Mouse (Mus musculus) heart, adult 9 months (tissue): ENCODE measurements at regions not wholly inside any gene's neighbourhood (a gene's known extent, or its start where the extent isn't known, plus 50 kb on each side); places are given as distances from the start of the nearest gene placed in this dataset.

Experiments
- DNase-seq, 2 experiments: peaks; one replicate each; pipeline ENCODE4 v3.0.0; 2022; ENCODE audit warnings: low spot score in 2 of 2

DNA sequence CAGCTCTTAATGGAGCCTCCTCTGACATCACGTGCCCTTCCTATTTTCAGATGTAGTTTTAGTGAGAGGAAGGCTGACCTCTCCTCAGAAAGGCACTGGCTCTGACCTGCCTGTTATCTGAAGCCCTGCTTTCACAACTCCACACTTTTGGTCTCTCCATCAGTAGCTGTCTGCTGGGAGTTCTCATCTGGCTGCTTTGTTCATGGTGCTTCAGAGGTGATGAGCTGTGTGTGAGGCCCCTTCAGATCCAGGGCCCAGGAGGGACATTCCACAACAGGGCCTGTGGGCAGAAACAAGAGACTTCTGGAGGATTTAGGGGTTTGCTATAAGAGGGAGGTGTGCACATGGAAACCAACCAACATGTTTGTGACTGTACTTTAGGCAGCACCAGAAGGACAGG, 50.8 kb upstream of the Fhl2 start:
- peak; percentile 78 to 79 for DNase-seq

DNA sequence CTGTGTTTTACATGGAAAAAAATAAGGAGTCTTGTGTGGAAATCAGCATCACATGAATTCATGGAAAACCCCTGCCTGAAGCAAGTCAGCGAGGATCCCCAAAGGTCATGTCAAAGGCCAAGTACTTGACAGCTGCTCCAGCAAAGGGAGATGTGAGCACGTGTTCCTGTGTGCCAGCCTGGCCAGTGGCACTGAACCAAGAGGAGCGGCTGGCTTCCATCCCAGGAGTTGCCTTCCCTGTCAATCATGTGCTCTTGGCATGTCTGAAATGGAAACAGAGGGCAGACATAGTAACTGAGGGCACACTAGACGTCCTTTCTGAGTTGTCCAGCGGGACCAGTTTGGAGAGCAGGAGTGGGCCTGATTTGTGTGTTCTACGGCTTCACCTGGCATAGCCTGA, 53.5 kb upstream of the Fhl2 start:
- DNase-seq = peak; percentile 64 to 83

GRCm38 (mm10) chr1:43251356-43251755, 54.6 kb upstream of the Fhl2 start:
- DNase-seq = no peak

GRCm38 (mm10) chr1:43254129-43254528, 57.3 kb upstream of the Fhl2 start:
- no peak for DNase-seq

DNA sequence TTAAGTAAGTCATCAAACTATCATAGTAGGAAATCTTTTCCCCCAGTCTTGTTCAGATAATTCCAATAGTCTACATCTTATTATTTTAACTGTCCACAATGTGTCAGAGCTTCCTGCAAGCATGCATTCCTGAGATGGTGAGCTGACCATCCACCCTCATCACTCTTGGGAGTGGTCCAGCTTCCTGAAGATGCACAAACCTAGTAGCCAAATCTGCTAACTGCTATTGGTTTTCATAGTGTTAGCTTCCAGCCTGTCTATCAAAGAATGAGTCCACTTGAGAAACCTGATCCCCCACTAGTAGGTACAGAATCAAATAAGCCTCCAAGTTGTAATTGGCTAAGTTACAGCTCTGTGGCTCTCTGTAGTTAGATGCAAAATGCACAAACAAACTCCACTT, 59.3 kb upstream of the Fhl2 start:
- no peak for DNase-seq

- DNase-seq = peak; percentile 72
These were observed 61.1 kb upstream of the Fhl2 start for GRCm38 (mm10) chr1:43257909-43258308.

- peak; percentile 74 to 80 for DNase-seq
These were observed 63.1 kb upstream of the Fhl2 start for GRCm38 (mm10) chr1:43259841-43260240.

DNA sequence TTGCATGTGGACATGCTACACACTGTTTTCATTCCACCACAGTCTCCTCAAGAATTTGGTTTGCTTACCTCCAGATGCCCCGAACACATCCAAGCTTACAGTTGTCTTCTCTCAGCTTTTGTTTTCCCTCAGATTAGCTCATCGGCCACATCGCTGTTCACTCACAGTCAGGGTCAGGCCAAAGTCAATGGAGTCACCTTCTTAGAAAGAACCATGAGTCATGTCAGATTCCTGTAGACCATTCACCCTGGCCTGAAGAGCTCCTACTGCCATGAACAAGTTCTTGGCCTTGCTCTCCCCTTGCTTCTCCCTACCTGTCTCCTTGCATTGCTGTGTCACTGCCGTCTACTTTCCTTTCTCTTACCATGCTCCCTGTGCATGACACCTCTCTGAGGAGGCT, 63.7 kb upstream of the Fhl2 start:
- no peak for DNase-seq

- DNase-seq = peak; percentile 29 to 64
These were observed 67.7 kb upstream of the Fhl2 start for GRCm38 (mm10) chr1:43264407-43264889.

DNA sequence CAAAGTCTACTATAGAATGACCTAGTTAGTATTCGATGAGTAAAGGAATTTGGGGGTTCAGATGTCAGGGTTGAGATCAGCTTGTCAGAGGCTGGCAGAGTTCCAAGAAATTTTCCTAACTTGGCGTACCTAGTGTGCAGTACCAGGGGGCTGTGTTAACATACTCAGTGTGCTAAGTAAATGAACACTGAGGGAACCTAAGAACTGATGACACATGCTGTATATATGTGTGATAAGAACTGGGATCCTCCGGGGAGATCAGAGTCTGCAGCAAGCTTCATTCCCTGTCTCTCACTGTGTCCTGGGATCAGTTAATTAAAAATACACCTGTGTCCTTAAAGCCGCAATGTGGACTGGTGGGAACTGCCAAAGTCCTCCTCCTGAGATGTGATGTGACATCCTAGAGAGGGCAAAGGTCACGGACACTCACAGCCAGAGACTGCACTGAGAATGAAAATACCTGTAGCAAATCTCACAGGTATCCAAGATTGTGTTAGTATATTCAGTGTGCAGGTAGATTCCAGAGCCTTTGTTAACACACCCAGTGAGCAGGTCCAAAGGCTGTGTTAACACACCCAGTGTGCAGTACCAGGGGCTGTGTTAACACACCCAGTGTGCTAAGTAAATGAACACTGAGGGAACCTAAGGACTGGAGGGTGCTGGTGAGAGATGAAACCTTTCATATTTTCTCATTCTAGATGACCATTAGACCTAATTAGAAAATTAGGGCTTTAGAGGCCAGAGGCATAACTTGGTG, 69.1 kb upstream of the Fhl2 start:
- DNase-seq = no peak

DNA sequence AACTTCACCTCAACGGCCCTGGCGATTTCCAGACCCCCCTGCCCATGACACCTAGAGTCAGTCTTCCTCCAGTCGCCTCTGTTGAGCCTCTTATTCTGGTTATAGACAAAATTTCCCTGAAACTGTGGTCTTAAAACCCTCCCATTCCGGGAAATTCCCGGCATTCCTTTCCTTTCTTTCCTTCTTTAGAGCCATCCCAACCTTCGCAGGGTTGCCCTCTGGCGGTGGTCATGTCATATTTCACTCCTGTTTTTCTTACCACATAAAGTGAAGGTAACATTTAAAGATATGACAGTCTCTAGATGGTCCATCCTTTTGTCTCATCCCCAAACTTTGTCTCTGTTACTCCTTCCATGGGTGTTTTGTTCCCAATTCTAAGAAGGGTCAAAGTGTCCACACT, 72.9 kb upstream of the Fhl2 start:
- DNase-seq = no peak

GRCm38 (mm10) chr1:43273236-43273868, 76.6 kb upstream of the Fhl2 start:
- no peak for DNase-seq

DNA sequence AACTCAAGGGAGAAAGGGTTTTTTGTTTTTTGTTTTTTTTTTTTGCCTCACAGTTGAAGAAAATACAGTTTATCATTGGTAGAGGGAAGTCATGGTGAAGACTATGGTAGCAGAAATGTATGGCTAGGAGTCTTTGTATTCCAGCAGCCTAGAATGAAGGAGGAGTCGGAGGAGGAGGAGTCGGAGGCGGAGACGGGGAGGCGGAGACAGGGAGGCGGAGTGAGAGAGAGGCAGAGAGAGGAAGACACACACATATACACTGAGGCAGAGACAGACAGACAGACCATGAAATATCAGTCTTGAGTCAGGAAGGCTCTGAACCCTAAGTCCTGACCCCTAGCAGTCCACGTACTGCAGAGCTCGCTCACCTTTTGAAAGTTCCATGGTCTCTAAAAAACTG, 95.0 kb upstream of the Fhl2 start:
- DNase-seq = no peak

DNA sequence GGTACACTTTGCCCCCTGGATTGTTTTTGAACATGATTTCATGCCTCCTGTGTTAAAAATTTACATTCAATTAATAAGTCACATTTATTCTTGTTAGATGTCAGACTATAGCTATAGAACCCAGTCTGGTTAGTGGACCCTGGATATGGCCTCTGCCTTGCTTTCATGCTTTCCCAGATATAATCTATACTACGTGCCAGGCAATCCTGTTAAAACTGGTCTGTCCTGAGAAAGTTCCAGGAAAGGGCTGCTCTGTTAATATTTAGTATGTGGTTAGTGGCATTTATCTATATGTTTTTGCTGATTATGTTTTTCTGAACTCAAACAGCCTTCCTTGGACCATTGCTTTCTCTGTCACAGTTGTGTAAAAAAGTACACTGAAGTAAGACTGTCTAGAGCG, 95.8 kb upstream of the Fhl2 start:
- no peak for DNase-seq

DNA sequence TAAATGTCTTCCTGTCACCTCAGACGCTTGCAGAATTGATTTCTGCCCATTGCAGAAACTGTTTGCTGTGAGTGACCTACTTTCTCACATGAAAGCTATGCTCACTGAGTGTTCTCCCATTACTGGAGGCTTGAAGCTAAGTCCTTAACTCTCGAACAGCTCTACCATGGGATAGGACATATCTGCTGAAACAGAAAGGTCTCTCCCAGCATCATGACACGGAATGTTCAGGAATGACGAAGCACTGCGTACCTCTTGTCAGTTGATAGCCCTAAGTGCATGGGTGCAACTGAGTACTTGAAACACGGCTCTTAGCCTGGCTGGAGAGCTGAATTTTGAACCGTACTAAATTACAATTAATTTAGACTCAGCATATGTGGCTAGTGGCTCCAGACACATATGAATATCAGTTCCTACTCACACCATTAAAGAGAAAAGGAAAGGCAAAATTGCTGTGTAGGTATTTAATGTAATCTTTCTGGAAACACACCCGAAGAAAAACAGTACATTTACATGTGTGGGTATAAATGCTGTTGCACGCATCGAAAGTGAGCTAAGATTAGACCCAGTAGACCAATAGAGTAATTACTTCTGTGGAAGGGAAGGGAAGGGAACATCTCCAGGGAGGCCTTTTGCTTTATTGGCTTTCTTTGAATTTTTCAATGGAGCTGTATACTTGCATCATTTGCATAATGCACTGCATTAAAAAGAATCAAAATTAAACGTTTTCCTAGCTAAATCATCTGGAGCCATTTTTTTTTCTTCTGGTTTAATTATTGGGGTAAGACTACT, 97.6 kb upstream of the Fhl2 start:
- no peak for DNase-seq

- DNase-seq = no peak
These were observed 100.8 kb upstream of the Fhl2 start for GRCm38 (mm10) chr1:43297579-43297978.

DNA sequence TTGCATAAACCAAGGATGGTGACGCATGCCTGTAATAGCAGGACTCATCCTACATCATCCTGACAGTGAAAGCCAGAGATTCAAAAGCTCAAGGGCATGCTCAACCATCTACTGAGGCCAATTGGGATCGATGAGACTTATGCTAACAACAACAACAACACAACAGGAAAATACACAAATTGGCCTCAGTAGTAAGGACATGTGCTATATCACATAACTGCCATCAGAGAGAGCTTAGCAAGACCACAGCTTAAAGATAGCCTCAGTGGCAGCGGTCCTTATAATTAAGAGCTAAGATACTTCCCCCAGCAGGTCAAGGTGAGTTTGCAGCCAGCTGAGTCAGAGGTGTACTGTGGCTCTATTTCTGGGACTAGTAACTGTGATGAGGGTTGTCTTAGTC, 102.0 kb upstream of the Fhl2 start:
- DNase-seq = no peak

GRCm38 (mm10) chr1:43299490-43300302, 102.9 kb upstream of the Fhl2 start:
- DNase-seq = peak in 1 of 2 experiments; percentile 31

DNA sequence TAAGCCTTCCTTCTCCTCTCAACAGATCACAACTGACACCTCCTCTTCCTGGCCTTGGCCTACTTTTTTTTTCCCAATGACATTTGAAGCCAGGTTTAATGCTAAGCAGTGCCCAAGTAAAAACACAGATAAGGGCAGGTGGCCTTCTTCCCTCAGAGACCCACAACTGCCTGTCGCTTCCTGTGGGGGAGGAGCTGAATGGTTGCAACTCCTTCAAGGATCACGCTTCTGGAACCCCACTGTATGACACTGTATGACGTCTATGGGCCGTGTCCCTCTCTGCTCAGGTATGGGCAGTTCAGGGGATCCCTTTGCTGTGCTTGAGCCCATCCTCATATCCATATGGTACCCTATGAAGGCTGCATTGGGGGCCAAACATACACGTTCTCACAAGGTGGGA, 103.9 kb upstream of the Fhl2 start:
- DNase-seq = no peak

GRCm38 (mm10) chr1:43301866-43302571, 105.2 kb upstream of the Fhl2 start:
- DNase-seq = no peak

DNA sequence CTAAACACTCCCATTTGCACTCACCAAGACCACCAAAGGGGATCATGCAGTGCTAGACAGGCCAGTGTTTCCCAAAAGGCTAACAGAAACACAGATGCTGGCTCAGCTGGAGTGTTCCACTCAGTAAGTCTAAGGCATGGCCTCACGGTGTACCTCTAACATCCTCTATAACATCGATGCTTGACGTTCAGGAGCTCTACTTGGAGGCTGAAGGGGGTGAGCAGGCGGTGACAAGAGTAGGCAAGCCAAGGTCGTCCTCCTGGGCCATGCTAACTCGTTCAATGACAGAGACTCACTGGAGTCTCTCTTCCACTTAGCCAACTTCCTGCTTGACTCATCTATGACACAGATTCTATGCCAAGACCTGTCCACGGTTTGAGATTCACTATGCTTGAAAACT, 105.9 kb upstream of the Fhl2 start:
- DNase-seq = no peak
